Mouse (Mus musculus): ENCODE results near the gene Syngap1.

DNA sequence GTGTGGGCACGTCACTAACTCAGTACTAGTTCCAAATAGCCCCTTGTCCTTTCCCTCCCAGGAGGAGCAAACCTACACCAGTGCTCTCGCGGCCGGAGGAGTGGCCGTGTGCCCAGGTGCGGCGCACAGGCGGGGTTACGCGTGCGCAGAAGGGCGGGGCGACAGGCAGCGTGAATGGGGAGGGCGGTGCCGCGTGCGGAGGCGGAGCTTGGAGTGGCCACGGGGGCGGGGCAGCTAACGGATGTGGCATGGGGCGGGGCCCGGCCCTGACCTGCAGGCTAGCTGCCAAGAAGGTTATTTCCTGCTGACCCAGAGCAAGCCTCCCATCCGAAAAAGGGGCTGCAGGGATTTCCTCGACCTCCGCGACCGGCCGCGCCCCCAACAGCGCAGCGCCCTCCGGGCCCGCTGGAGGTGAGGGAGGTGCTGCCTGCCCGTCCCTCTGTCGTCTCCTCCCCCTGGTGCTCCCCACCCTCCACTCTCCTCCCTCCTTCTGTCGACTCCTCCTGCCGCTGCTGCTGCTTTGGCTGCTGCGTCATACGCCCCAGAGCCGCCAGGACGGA lies 8.1 kb upstream of the Syngap1 start, which contains the start of gene Phf1:
- TF ChIP-seq CTCF (IDR thresholded peaks at IDR 0.05; ENCODE audit: low read depth): 0 out of 2 replicates have a peak, but pooled peaks have one; percentile 1
- TF ChIP-seq EP300 (optimal IDR thresholded peaks at IDR 0.05): no peak
